Comparison of ENCODE assay signal across 23 mouse cellular contexts in the genomic region with DNA sequence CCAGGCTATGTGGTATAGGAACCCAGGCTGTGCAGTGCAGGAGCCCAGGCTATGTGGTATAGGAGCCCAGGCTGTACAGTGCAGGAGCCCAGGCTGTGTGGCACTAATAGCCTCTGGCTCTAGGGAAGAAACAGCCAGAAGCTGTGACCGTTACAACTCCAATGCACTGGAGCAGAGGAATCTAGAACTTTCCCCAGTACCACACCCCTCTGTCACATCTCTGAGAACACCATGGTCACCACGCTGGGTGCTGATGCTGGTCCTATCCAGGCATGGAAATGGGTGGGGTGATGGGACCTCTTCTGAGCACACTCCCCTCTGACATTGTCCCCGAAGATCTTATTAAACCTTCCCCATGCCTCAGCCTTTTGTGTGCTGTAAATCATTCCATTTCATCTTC. TPM values are rescaled to one million over a fixed set of nuclear protein-coding genes. Genes with fewer than 3 reads are reported as not detected.
DNase-seq lines count a peak whose midpoint lies in the region; ATAC-seq lines count a peak whose summit lies in the region.
"Had no signal": no experiment of that assay in that cellular context is flagged by ENCODE, and none has a peak within 500 bp of the region (broad histone marks: within the 10 kb centered on the region; RNA-seq: fewer than 3 reads in every experiment).

No protein-coding gene starts in this region.

- H3K4me1 ChIP-seq in embryonic facial prominence, embryonic 11.5 days (ENCODE audit: control insufficient read depth, insufficient read depth, low read length): peaks cover 5% of the 10 kb centered on the region
- peaks cover 26% of the 10 kb centered on the region for H3K4me1 ChIP-seq in embryonic facial prominence, embryonic 10.5 days
- H3K4me1 ChIP-seq in heart, embryonic 15.5 days (replicated peaks): peaks cover 73% of the 10 kb centered on the region
- H3K4me1 ChIP-seq in megakaryocyte, embryonic 14.5 days: peaks cover 88% of the 10 kb centered on the region

- no peaks in the 10 kb centered on the region for H3K9me3 ChIP-seq in embryonic facial prominence, embryonic 11.5 days (replicated peaks; ENCODE audit: control insufficient read depth, low read length)
- no peaks in the 10 kb centered on the region for H3K9me3 ChIP-seq in embryonic facial prominence, embryonic 10.5 days
- H3K9me3 ChIP-seq in heart, embryonic 15.5 days (replicated peaks): no peaks in the 10 kb centered on the region
- no peaks in the 10 kb centered on the region for H3K9me3 ChIP-seq in megakaryocyte, embryonic 14.5 days
- H3K9me3 ChIP-seq: forebrain, embryonic 10.5 days; heart, embryonic 13.5 days; hindbrain, embryonic 10.5 days; neural tube, embryonic 15.5 days had no signal

- no peak overlapping the region for H3K4me2 ChIP-seq in embryonic facial prominence, embryonic 11.5 days (ENCODE audit: low read depth, low read length)
- H3K4me2 ChIP-seq in heart, embryonic 15.5 days: no peak overlapping the region
- H3K4me2 ChIP-seq: neural tube, embryonic 15.5 days had no signal

- ATAC-seq in embryonic facial prominence, embryonic 11.5 days (replicated peaks; ENCODE audit: insufficient number of reproducible peaks, low FRiP score, low TSS enrichment, low read depth): 0 out of 2 replicates have a peak, but pooled peaks have one; percentile 17
- ATAC-seq in heart, embryonic 15.5 days (replicated peaks; ENCODE audit: insufficient number of reproducible peaks, insufficient read depth, low FRiP score, low read depth): no peak
- ATAC-seq in megakaryocyte, adult 5-6 weeks (ENCODE audit: poor library complexity, severe bottlenecking): no peak

- no peaks in the 10 kb centered on the region for H3K27me3 ChIP-seq in embryonic facial prominence, embryonic 11.5 days (ENCODE audit: control insufficient read depth, insufficient read depth, low read length)
- H3K27me3 ChIP-seq in embryonic facial prominence, embryonic 10.5 days (replicated peaks; ENCODE audit: low read depth, poor library complexity, severe bottlenecking): no peaks in the 10 kb centered on the region
- no peaks in the 10 kb centered on the region for H3K27me3 ChIP-seq in heart, embryonic 15.5 days
- H3K27me3 ChIP-seq in megakaryocyte, embryonic 14.5 days (replicated peaks): no peaks in the 10 kb centered on the region
- H3K27me3 ChIP-seq: heart, embryonic 13.5 days; neural tube, embryonic 15.5 days had no signal

- DNase-seq in embryonic facial prominence, embryonic 11.5 days (ENCODE audit: low spot score): no peak
- no peak for DNase-seq in embryonic facial prominence, embryonic 10.5 days (ENCODE audit: low spot score)
- DNase-seq in heart, adult 8-10 months (ENCODE audit: low spot score): no peak
- no peak for DNase-seq in B cell, adult 2 months
- DNase-seq: adrenal gland, postnatal 14 days; cerebellum, adult 9-10 months; kidney, adult 18-20 months; kidney, postnatal 4 days; lung, embryonic 14.5 days; thymus, adult 18-20 months; thymus, postnatal 36 days had no signal

- H3K36me3 ChIP-seq in embryonic facial prominence, embryonic 11.5 days (replicated peaks; ENCODE audit: control insufficient read depth, insufficient read depth, low read depth, low read length): no peaks in the 10 kb centered on the region; the same call in none of the 2 replicates
- peaks cover 65% of the 10 kb centered on the region for H3K36me3 ChIP-seq in embryonic facial prominence, embryonic 10.5 days (replicated peaks)
- peaks cover 3% of the 10 kb centered on the region; the same call in 1 of the 2 replicates for H3K36me3 ChIP-seq in heart, embryonic 15.5 days
- peaks cover 70% of the 10 kb centered on the region for H3K36me3 ChIP-seq in megakaryocyte, embryonic 14.5 days (replicated peaks; ENCODE audit: low read length)

- H3K4me3 ChIP-seq in embryonic facial prominence, embryonic 11.5 days (ENCODE audit: low read depth, low read length): no peak overlapping the region
- H3K4me3 ChIP-seq in embryonic facial prominence, embryonic 10.5 days: no peak overlapping the region
- H3K4me3 ChIP-seq in heart, embryonic 15.5 days: no peak overlapping the region
- peak overlapping the region; percentile 76 for H3K4me3 ChIP-seq in megakaryocyte, embryonic 14.5 days (replicated peaks)
- H3K4me3 ChIP-seq: forebrain, embryonic 10.5 days; heart, embryonic 13.5 days; hindbrain, embryonic 10.5 days; neural tube, embryonic 15.5 days had no signal

- WGBS in embryonic facial prominence, embryonic 11.5 days: 90% methylated on average over 3 of the region's 3 CpGs
- WGBS in embryonic facial prominence, embryonic 10.5 days: 87% methylated on average over 3 of the region's 3 CpGs
- 88% methylated on average over 3 of the region's 3 CpGs for WGBS in heart, embryonic 15.5 days

- no peak overlapping the region for H3K9ac ChIP-seq in embryonic facial prominence, embryonic 11.5 days (replicated peaks; ENCODE audit: low read length)
- H3K9ac ChIP-seq in heart, embryonic 15.5 days: no peak overlapping the region
- H3K9ac ChIP-seq: liver, embryonic 14.5 days; lung, embryonic 14.5 days had no signal

- H3K27ac ChIP-seq in embryonic facial prominence, embryonic 11.5 days (replicated peaks; ENCODE audit: low read depth, low read length): no peak overlapping the region
- H3K27ac ChIP-seq in embryonic facial prominence, embryonic 10.5 days (replicated peaks): no peak overlapping the region
- 0 out of 2 replicates have a peak overlapping the region, but pooled peaks have one; percentile 80 for H3K27ac ChIP-seq in heart, embryonic 15.5 days
- H3K27ac ChIP-seq: forebrain, embryonic 10.5 days; hindbrain, embryonic 10.5 days; liver, embryonic 14.5 days; neural tube, embryonic 15.5 days had no signal

RNA-seq across cellular contexts. Expression of a gene that starts 12.1 kb away (rescaled TPM):
- 80.8 and 89.1 TPM in 2 replicates for polyA plus RNA-seq in embryonic facial prominence, embryonic 11.5 days (2014; fragmentation: Nextera tagmentation; extraction: Ambion mirVana)
- polyA plus RNA-seq in embryonic facial prominence, embryonic 10.5 days (2016; fragmentation: Nextera tagmentation; extraction: Ambion mirVana): 75.1 and 84.8 TPM in 2 replicates
- 84.9 and 94.3 TPM in 2 replicates for polyA plus RNA-seq in heart, embryonic 15.5 days (2015; fragmentation: Nextera tagmentation; extraction: Ambion mirVana)
- 10 to 100 TPM; 53.7 to 72.8 (median 63.5) TPM for total RNA-seq in heart, adult 8-10 months (2022)
- 46.0 and 47.8 TPM in 2 replicates for polyA plus RNA-seq in megakaryocyte, embryonic 14.5 days (2012; ENCODE audit: insufficient read depth, low replicate concordance)
- 108 and 122 TPM in 2 replicates for total RNA-seq in megakaryocyte, adult 5-6 weeks (2015)
- 174 and 241 TPM in 2 replicates for total RNA-seq in megakaryocyte, adult 5-6 weeks (2017)

RNA-seq across cellular contexts. Expression of a gene that starts 59.5 kb away (rescaled TPM):
- not detected in 2 replicates for polyA plus RNA-seq in embryonic facial prominence, embryonic 11.5 days (2014; fragmentation: Nextera tagmentation; extraction: Ambion mirVana)
- polyA plus RNA-seq in embryonic facial prominence, embryonic 10.5 days (2016; fragmentation: Nextera tagmentation; extraction: Ambion mirVana): not detected in 2 replicates
- polyA plus RNA-seq in heart, embryonic 15.5 days (2015; fragmentation: Nextera tagmentation; extraction: Ambion mirVana): not detected in 2 replicates
- total RNA-seq in heart, adult 8-10 months (2022): not detected
- polyA plus RNA-seq in megakaryocyte, embryonic 14.5 days (2012; ENCODE audit: insufficient read depth, low replicate concordance): not detected in 2 replicates
- total RNA-seq in megakaryocyte, adult 5-6 weeks (2015): not detected in 2 replicates
- not detected in 2 replicates for total RNA-seq in megakaryocyte, adult 5-6 weeks (2017)
- total RNA-seq: gastrocnemius, postnatal 4 days; megakaryocyte progenitor cell, adult 5-6 weeks; midbrain, postnatal 0 days had no signal
- polyA plus RNA-seq: forebrain, embryonic 10.5 days; heart, embryonic 13.5 days; kidney, embryonic 16.5 days; lung, embryonic 14.5 days had no signal
